Mouse (Mus musculus) sigmoid colon, adult 10 weeks (tissue): ENCODE data around the gene Elane. TPM values are rescaled to one million over a fixed set of nuclear protein-coding genes. Genes with fewer than 3 reads are reported as not detected.

Experiments
- polyA plus RNA-seq: library from polyadenylated mRNA; stranded (reverse); fragments of 350-450 nt; fragmentation: Illumina TruSeq; extraction: RNeasy Lipid Tissue Mini Kit (QIAGEN cat#74804); gene quantifications from one replicate; pipeline ENCODE4 v1.2.3, GENCODE M21; 2014; ENCODE audit warnings: low read depth, low replicate concordance

Elane gene
- polyA plus RNA-seq, result not detected

GRCm38 (mm10) chr10:79886054-79886453 lies at the start of gene Elane:
Gene Elane, plus strand, starts transcription at chr10:79886247.

GRCm38 (mm10) chr10:79853860-79854795 lies 31.9 kb upstream of the Elane start, which contains the start of gene Ptbp1:
Gene Ptbp1, plus strand, starts transcription at chr10:79854427.

GRCm38 (mm10) chr10:79874290-79874862 lies 11.7 kb upstream of the Elane start, which contains the start of the genes Prtn3 and Plppr3:
Gene Prtn3, plus strand, starts transcription at chr10:79874476.
Gene Plppr3, minus strand, starts transcription at chr10:79874634.

GRCm38 (mm10) chr10:79890670-79891069 lies 4.6 kb downstream of the Elane start, which contains the start of gene Cfd:
Gene Cfd, plus strand, starts transcription at chr10:79890853.

GRCm38 (mm10) chr10:79908167-79909091 lies 22.4 kb downstream of the Elane start, which contains the start of gene Med16:
Gene Med16, minus strand, starts transcription at chr10:79908923.

GRCm38 (mm10) chr10:79910556-79910955 lies 24.5 kb downstream of the Elane start, which contains the start of gene Gm26602:
Gene Gm26602, plus strand, starts transcription at chr10:79910856.

GRCm38 (mm10) chr10:79916808-79917531 lies 30.9 kb downstream of the Elane start, which contains the start of gene Kiss1r:
Gene Kiss1r, plus strand, starts transcription at chr10:79916971.

GRCm38 (mm10) chr10:79920958-79921535 lies 35.0 kb downstream of the Elane start, which contains the start of gene R3hdm4:
Gene R3hdm4, minus strand, starts transcription at chr10:79921208.

GRCm38 (mm10) chr10:79926491-79927323 lies 40.7 kb downstream of the Elane start, which contains the start of gene Arid3a:
Gene Arid3a, plus strand, starts transcription at chr10:79927043.

Other genes with a start within 250 kb of the Elane start
- gene Shc2, start 248.3 kb upstream of the Elane start, polyA plus RNA-seq, result 1.5 TPM
- not detected for gene Odf3l2, start 240.5 kb upstream of the Elane start, polyA plus RNA-seq
- not detected for gene Madcam1, start 221.7 kb upstream of the Elane start, polyA plus RNA-seq
- gene Tpgs1, start 216.9 kb upstream of the Elane start, polyA plus RNA-seq, result not detected
- not detected for gene Cdc34, start 204.1 kb upstream of the Elane start, polyA plus RNA-seq
- not detected for gene Gzmm, start 197.2 kb upstream of the Elane start, polyA plus RNA-seq
- 376 TPM for gene Bsg, start 181.8 kb upstream of the Elane start, polyA plus RNA-seq
- gene Hcn2, start 169.6 kb upstream of the Elane start, polyA plus RNA-seq, result 0.22 TPM
- 0.82 TPM for gene Polrmt, start 139.7 kb upstream of the Elane start, polyA plus RNA-seq
- not detected for gene Fgf22, start 131.2 kb upstream of the Elane start, polyA plus RNA-seq
- gene Rnf126, start 119.3 kb upstream of the Elane start, polyA plus RNA-seq, result 0.73 TPM
- gene Fstl3, start 109.0 kb upstream of the Elane start, polyA plus RNA-seq, result 2.5 TPM
- not detected for gene Prss57, start 95.3 kb upstream of the Elane start, polyA plus RNA-seq
- gene Palm, start 92.7 kb upstream of the Elane start, polyA plus RNA-seq, result 0.69 TPM
- gene Misp, start 65.3 kb upstream of the Elane start, polyA plus RNA-seq, result 12.8 TPM
- 91.3 TPM for gene Ptbp1, start 31.8 kb upstream of the Elane start, polyA plus RNA-seq
- gene Prtn3, start 11.8 kb upstream of the Elane start, polyA plus RNA-seq, result not detected
- gene Plppr3, start 11.6 kb upstream of the Elane start, polyA plus RNA-seq, result not detected
- 0.88 TPM for gene Cfd, start 4.6 kb downstream of the Elane start, polyA plus RNA-seq
- gene Med16, start 22.7 kb downstream of the Elane start, polyA plus RNA-seq, result 0.19 TPM
- not detected for gene Gm26602, start 24.6 kb downstream of the Elane start, polyA plus RNA-seq
- 0.35 TPM for gene Kiss1r, start 30.7 kb downstream of the Elane start, polyA plus RNA-seq
- gene R3hdm4, start 35.0 kb downstream of the Elane start, polyA plus RNA-seq, result 21.3 TPM
- 2.5 TPM for gene Arid3a, start 40.8 kb downstream of the Elane start, polyA plus RNA-seq
- gene Wdr18, start 73.9 kb downstream of the Elane start, polyA plus RNA-seq, result 0.79 TPM
- not detected for gene Grin3b, start 84.5 kb downstream of the Elane start, polyA plus RNA-seq
- gene Tmem259, start 98.1 kb downstream of the Elane start, polyA plus RNA-seq, result 0.22 TPM
- 4.2 TPM for gene Cnn2, start 102.3 kb downstream of the Elane start, polyA plus RNA-seq
- 0.41 TPM for gene Abca7, start 110.2 kb downstream of the Elane start, polyA plus RNA-seq
- not detected for gene Arhgap45, start 130.4 kb downstream of the Elane start, polyA plus RNA-seq
- gene Polr2e, start 153.5 kb downstream of the Elane start, polyA plus RNA-seq, result 0.63 TPM
- gene Gpx4, start 160.9 kb downstream of the Elane start, polyA plus RNA-seq, result 21.4 TPM
- 1.6 TPM for gene Sbno2, start 219.3 kb downstream of the Elane start, polyA plus RNA-seq
- gene Stk11, start 229.6 kb downstream of the Elane start, polyA plus RNA-seq, result 6.7 TPM